Mouse (Mus musculus) bone marrow, adult 2 months (tissue): ENCODE measurements at regions not wholly inside any gene's neighbourhood (a gene's known extent, or its start where the extent isn't known, plus 50 kb on each side); places are given as distances from the start of the nearest gene placed in this dataset.

Experiments used
- CTCF ChIP-seq: fragments of 200-500 bp; IDR thresholded peaks from 2 replicates; pipeline ENCODE4 v1.5.1; 2011; ENCODE audit warnings: low read length, control low read depth; ENCODE audit not compliant: control insufficient read depth, insufficient read depth
- POLR2A ChIP-seq: fragments of 200-500 bp; IDR thresholded peaks from 2 replicates; pipeline ENCODE4 v1.6.1; 2011; ENCODE audit warnings: low read depth, mild to moderate bottlenecking, control low read depth, low read length, borderline replicate concordance; ENCODE audit not compliant: control insufficient read depth

GRCm38 (mm10) chr3:78986726-78987125, 299.6 kb downstream of the Rapgef2 start:
- TF ChIP-seq CTCF (no peak), POLR2A (no peak)
